8 mouse cellular contexts compared by ENCODE assay signal in the genomic region with DNA sequence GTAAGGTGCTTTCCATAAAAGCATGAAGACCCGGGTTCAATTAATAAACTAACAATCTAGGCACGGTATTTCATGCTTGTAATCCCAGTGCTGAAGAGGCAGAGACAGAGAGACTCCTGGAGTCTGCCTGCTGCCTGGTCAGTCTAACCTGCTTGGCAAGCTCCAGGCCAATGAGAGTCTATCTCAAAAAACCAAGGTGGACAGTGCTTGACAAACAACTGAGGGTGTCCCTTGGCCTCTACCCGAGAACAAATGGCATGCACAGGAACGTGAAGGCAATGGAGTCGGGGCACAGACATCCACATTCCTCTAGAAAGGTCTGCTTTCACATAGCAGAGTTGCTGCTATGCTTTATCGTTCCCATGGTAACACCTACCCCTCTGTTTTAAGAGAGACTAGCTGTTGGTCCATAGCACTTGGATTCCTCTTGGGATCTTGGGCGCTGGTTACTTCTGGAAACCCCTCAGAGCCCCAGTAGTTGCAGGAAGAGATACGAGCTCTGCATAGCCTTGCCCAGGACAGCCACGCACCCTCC. TPM values are rescaled to one million over a fixed set of nuclear protein-coding genes. Genes with fewer than 3 reads are reported as not detected.
DNase-seq lines count a peak whose midpoint lies in the region; ATAC-seq and TF ChIP-seq lines count a peak whose summit lies in the region.

No protein-coding gene starts in this region.

- peaks cover 23% of the 10 kb centered on the region for H3K4me1 ChIP-seq in cerebellum, adult 2 months (ENCODE audit: control insufficient read depth, insufficient read depth, low read length)
- H3K4me1 ChIP-seq in lung, embryonic 15.5 days: peaks cover 72% of the 10 kb centered on the region
- peaks cover 17% of the 10 kb centered on the region for H3K4me1 ChIP-seq in hindbrain, embryonic 12.5 days
- no peaks in the 10 kb centered on the region for H3K4me1 ChIP-seq in midbrain, postnatal 0 days (ENCODE audit: insufficient read depth, low read length)

- H3K27ac ChIP-seq in cerebellum, adult 2 months (ENCODE audit: insufficient read depth, low read length): peak overlapping the region; percentile 10; the same call in 1 of the 2 replicates
- H3K27ac ChIP-seq in lung, embryonic 15.5 days: peak overlapping the region; percentile 98
- peak overlapping the region; percentile 64; the same call in 1 of the 2 replicates for H3K27ac ChIP-seq in hindbrain, embryonic 12.5 days
- H3K27ac ChIP-seq in midbrain, postnatal 0 days (ENCODE audit: low read depth, low read length): peak overlapping the region; percentile 27; the same call in 1 of the 2 replicates

- DNase-seq in cerebellum, adult 2 months: no peak
- no peak for DNase-seq in cerebellum, postnatal 25 days
- no peak for DNase-seq in lung, postnatal 25 days (ENCODE audit: low spot score)
- DNase-seq in midbrain, postnatal 0 days (ENCODE audit: low spot score): peak; percentile 13
- no peak for DNase-seq in right cerebral cortex, adult 2 months (ENCODE audit: low spot score in 2 of 2)
- no peak for DNase-seq in layer of hippocampus, adult 9-11 months

- no peaks in the 10 kb centered on the region for H3K36me3 ChIP-seq in lung, embryonic 15.5 days
- H3K36me3 ChIP-seq in hindbrain, embryonic 12.5 days: no peaks in the 10 kb centered on the region
- no peaks in the 10 kb centered on the region for H3K36me3 ChIP-seq in midbrain, postnatal 0 days (ENCODE audit: insufficient read depth, low read length)

- no peak for TF ChIP-seq POLR2A in cerebellum, adult 2 months (IDR thresholded peaks at IDR 0.05; ENCODE audit: borderline replicate concordance, insufficient read depth, low read length)

- H3K4me2 ChIP-seq in lung, embryonic 15.5 days: peak overlapping the region; percentile 27
- no peak overlapping the region for H3K4me2 ChIP-seq in hindbrain, embryonic 12.5 days (replicated peaks)
- no peak overlapping the region for H3K4me2 ChIP-seq in midbrain, postnatal 0 days (ENCODE audit: low read depth, low read length, poor library complexity, severe bottlenecking)

- 35% methylated on average over 9 of the region's 9 CpGs for WGBS in cerebellum, adult 2 months
- 26% methylated on average over 9 of the region's 9 CpGs for WGBS in lung, embryonic 15.5 days
- 46% methylated on average over 9 of the region's 9 CpGs for WGBS in hindbrain, embryonic 12.5 days
- WGBS in midbrain, postnatal 0 days: 51% methylated on average over 9 of the region's 9 CpGs

- peak; percentile 43; the same call in 1 of the 2 replicates for ATAC-seq in lung, embryonic 15.5 days (ENCODE audit: borderline replicate concordance, extremely low read depth, low FRiP score, low TSS enrichment)
- ATAC-seq in hindbrain, embryonic 12.5 days (ENCODE audit: low FRiP score): no peak
- ATAC-seq in midbrain, postnatal 0 days (ENCODE audit: low FRiP score): no peak

- TF ChIP-seq CTCF in cerebellum, adult 2 months (IDR thresholded peaks at IDR 0.05; ENCODE audit: borderline replicate concordance, insufficient read depth, low read depth, low read length): no peak
- TF ChIP-seq CTCF in midbrain, postnatal 0 days (IDR thresholded peaks at IDR 0.05): no peak

- no peak overlapping the region for H3K9ac ChIP-seq in lung, embryonic 15.5 days
- H3K9ac ChIP-seq in hindbrain, embryonic 12.5 days: no peak overlapping the region
- H3K9ac ChIP-seq in midbrain, postnatal 0 days (replicated peaks; ENCODE audit: low read length, poor library complexity, severe bottlenecking): no peak overlapping the region

- H3K9me3 ChIP-seq in lung, embryonic 15.5 days: no peaks in the 10 kb centered on the region
- H3K9me3 ChIP-seq in hindbrain, embryonic 12.5 days (replicated peaks): 0 out of 2 replicates have a peak, but pooled peaks cover 4% of the 10 kb centered on the region
- H3K9me3 ChIP-seq in midbrain, postnatal 0 days (ENCODE audit: low read length): no peaks in the 10 kb centered on the region

- H3K4me3 ChIP-seq in cerebellum, adult 2 months (replicated peaks; ENCODE audit: insufficient read depth, low read depth, low read length): no peak overlapping the region
- H3K4me3 ChIP-seq in lung, embryonic 15.5 days: no peak overlapping the region
- H3K4me3 ChIP-seq in hindbrain, embryonic 12.5 days: no peak overlapping the region
- no peak overlapping the region for H3K4me3 ChIP-seq in midbrain, postnatal 0 days (ENCODE audit: low read depth, low read length)

- no peaks in the 10 kb centered on the region for H3K27me3 ChIP-seq in cerebellum, adult 2 months (ENCODE audit: control insufficient read depth, insufficient read depth, low read length)
- H3K27me3 ChIP-seq in lung, embryonic 15.5 days: no peaks in the 10 kb centered on the region
- no peaks in the 10 kb centered on the region for H3K27me3 ChIP-seq in hindbrain, embryonic 12.5 days
- no peaks in the 10 kb centered on the region for H3K27me3 ChIP-seq in midbrain, postnatal 0 days (ENCODE audit: insufficient read depth, low read length)

RNA-seq across cellular contexts. Expression of gene Rock2, which starts 24.8 kb away (rescaled TPM):
- polyA plus RNA-seq in cerebellum, adult 2 months (2012; rRNA removed): 37.5 and 39.1 TPM in 2 replicates
- polyA plus RNA-seq in lung, embryonic 15.5 days (2015; fragmentation: Nextera tagmentation; extraction: Ambion mirVana): 20.0 and 20.9 TPM in 2 replicates
- 25.4 and 25.6 TPM in 2 replicates for polyA plus RNA-seq in hindbrain, embryonic 12.5 days (2016; fragmentation: Nextera tagmentation; extraction: Ambion mirVana)
- total RNA-seq in midbrain, postnatal 0 days (2014; rRNA removed): 27.3 and 40.5 TPM in 2 replicates
- 9.0 and 12.7 TPM in 2 replicates for polyA plus RNA-seq in midbrain, postnatal 0 days (2015; fragmentation: Nextera tagmentation; extraction: Ambion mirVana)

RNA-seq across cellular contexts. Expression of gene E2f6, which starts 59.2 kb away (rescaled TPM):
- polyA plus RNA-seq in cerebellum, adult 2 months (2012; rRNA removed): 54.6 and 62.2 TPM in 2 replicates
- polyA plus RNA-seq in lung, embryonic 15.5 days (2015; fragmentation: Nextera tagmentation; extraction: Ambion mirVana): 38.4 and 38.9 TPM in 2 replicates
- polyA plus RNA-seq in hindbrain, embryonic 12.5 days (2016; fragmentation: Nextera tagmentation; extraction: Ambion mirVana): 65.9 and 75.6 TPM in 2 replicates
- 15.8 and 23.1 TPM in 2 replicates for total RNA-seq in midbrain, postnatal 0 days (2014; rRNA removed)
- 17.1 and 19.3 TPM in 2 replicates for polyA plus RNA-seq in midbrain, postnatal 0 days (2015; fragmentation: Nextera tagmentation; extraction: Ambion mirVana)

Comparison
In these comparisons a context has a peak if more than half of its experiments do, and no peak if none do; other contexts are left out.
1. H3K27ac ChIP-seq: peak in every context shown above with its lines; median percentile 98 in lung, embryonic 15.5 days; 64 in hindbrain, embryonic 12.5 days; 27 in midbrain, postnatal 0 days; 10 in cerebellum, adult 2 months.